Mouse (Mus musculus): Measurements from ENCODE around the gene F2r. TPM values are rescaled to one million over a fixed set of nuclear protein-coding genes. Genes with fewer than 3 reads are reported as not detected.
A peak's percentile ranks its signal among the peaks of the same experiment; 100 is the strongest.

F2r gene
- polyA plus RNA-seq, 1 experiment from 2014 or later, result 41.7 TPM

DNA sequence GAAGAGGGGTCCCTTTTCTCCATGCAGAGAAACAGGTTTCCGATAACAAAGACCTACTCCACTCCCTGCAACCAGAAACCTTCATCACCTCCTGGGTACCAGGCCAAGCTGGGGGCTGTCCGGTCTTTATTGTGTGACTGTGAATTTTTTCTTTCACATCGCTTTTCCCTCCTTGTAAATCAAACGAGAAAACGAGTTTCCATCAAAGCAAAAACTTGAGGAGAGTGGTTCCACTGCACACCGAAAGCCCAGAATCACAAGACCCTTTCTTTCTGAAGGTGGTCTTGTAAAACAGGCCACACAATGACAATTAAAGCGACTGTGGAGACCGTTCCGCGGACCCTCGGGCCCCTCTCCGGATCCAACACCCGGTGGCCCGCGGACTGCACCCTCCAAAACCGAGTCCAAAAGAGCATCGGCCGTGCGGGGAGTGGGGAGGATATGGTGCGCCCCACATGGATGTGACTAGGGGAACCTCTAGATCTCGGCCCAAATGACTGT, 566 bp downstream of the F2r start:
- ATAC-seq, result peak; percentile 60
- H3K27me3 ChIP-seq (replicated peaks; ENCODE audit: control insufficient read depth, insufficient read depth, low read length), result no peaks in the 10 kb centered on the region
- H3K4me2 ChIP-seq (ENCODE audit: low read depth, low read length), result peak overlapping the region; percentile 91
- H3K27ac ChIP-seq (ENCODE audit: low read length), result peak overlapping the region; percentile 20; the same call in 1 of the 2 replicates
- H3K4me1 ChIP-seq (ENCODE audit: control insufficient read depth, insufficient read depth, low read length), result peaks cover 16% of the 10 kb centered on the region
- H3K9me3 ChIP-seq (ENCODE audit: control insufficient read depth, low read length), result no peaks in the 10 kb centered on the region
- WGBS, result 1% methylated on average over 21 of the region's 21 CpGs
- H3K9ac ChIP-seq (ENCODE audit: low read depth, low read length), result peak overlapping the region; percentile 78
- no peaks in the 10 kb centered on the region for H3K36me3 ChIP-seq (ENCODE audit: control insufficient read depth, insufficient read depth, low read length)
- H3K4me3 ChIP-seq (ENCODE audit: low read length), result peak overlapping the region; percentile 76

DNA sequence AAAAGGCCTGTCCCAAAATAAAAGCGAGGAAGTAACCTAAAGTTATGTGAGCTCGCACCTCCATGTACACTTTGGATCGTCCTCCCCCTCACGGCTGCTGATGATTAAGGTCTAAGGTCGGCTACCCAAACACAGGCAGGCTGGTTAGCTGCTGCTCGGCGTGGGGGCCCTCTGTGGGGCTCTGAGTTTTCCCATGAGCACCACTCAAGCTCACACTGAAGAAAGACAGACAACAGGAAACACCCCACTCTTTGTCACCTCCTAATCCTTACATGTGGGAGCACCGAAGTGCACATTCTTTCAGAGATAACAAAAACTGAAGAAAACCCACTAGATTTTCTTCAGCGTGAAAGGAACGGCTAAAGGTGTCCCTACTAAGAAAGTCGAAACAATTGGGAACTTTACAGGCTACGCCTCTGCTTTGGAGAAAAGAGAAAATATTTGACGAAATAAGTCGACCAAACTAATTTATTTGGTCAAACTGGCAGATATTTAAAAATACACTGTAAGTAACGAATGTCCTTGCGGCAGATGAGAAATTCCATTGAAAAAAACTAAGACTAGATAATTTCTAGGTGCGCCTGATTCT, 1.1 kb downstream of the F2r start:
- Histone ChIP-seq H3K27me3 (replicated peaks; ENCODE audit: control insufficient read depth, insufficient read depth, low read length) (no peaks in the 10 kb centered on the region), H3K36me3 (ENCODE audit: control insufficient read depth, insufficient read depth, low read length) (no peaks in the 10 kb centered on the region), H3K9ac (ENCODE audit: low read depth, low read length) (peak overlapping the region; percentile 78), H3K4me2 (ENCODE audit: low read depth, low read length) (peak overlapping the region; percentile 91), H3K4me3 (ENCODE audit: low read length) (peak overlapping the region; percentile 76), H3K27ac (ENCODE audit: low read length) (0 out of 2 replicates have a peak overlapping the region, but pooled peaks have one; percentile 3), H3K4me1 (ENCODE audit: control insufficient read depth, insufficient read depth, low read length) (peaks cover 16% of the 10 kb centered on the region), H3K9me3 (ENCODE audit: control insufficient read depth, low read length) (no peaks in the 10 kb centered on the region)
- WGBS, result 14% methylated on average over 17 of the region's 17 CpGs
- peak; percentile 24; the same call in 1 of the 2 replicates for ATAC-seq

DNA sequence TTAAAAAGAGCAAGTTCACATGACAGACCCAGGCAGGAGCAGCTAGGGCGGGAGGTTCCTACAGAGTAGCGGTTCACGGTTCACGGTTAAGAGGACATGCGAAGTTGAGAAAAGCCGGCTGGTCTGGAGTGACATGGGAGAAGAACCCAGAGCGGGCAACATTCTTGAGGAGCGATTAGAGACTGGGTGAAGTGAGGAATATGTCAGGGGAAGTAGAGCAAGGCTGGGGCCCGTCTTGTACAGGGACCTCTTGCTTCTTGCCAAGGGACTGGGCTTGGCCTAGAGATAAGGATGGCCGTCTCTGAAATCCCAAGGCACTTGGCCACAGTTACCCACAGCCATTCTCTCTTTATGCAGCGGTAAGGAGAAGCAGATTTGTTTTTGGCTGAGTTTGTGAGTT, 1.8 kb downstream of the F2r start:
- 39% methylated on average over 11 of the region's 11 CpGs for WGBS
- Histone ChIP-seq H3K9ac (ENCODE audit: low read depth, low read length) (peak overlapping the region; percentile 78), H3K4me2 (ENCODE audit: low read depth, low read length) (peak overlapping the region; percentile 91), H3K4me1 (ENCODE audit: control insufficient read depth, insufficient read depth, low read length) (peaks cover 16% of the 10 kb centered on the region), H3K4me3 (ENCODE audit: low read length) (peak overlapping the region; percentile 76), H3K36me3 (ENCODE audit: control insufficient read depth, insufficient read depth, low read length) (no peaks in the 10 kb centered on the region), H3K9me3 (ENCODE audit: control insufficient read depth, low read length) (no peaks in the 10 kb centered on the region), H3K27ac (ENCODE audit: low read length) (0 out of 2 replicates have a peak overlapping the region, but pooled peaks have one; percentile 3), H3K27me3 (replicated peaks; ENCODE audit: control insufficient read depth, insufficient read depth, low read length) (no peaks in the 10 kb centered on the region)
- ATAC-seq, result no peak

DNA sequence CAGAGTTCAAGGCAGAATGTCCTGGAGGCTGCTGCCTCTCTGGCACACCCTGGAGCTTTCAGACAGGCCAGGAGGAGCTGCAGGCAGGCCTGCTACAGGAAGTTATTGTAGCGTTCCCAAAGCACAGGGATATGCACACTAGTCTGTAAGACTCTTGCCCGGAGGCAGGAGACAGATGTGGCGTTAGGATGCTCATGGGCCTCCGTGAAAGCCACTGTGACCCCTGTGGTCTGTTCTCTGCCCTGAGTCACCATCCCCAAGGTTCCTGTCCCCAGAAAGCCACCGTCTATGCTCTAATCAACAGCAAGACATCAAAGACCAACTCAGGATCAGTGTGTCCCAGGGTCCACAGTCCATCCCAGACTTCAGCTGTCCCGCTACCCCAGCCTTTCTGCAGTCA, 3.5 kb downstream of the F2r start:
- no peak overlapping the region for H3K4me2 ChIP-seq (ENCODE audit: low read depth, low read length)

DNA sequence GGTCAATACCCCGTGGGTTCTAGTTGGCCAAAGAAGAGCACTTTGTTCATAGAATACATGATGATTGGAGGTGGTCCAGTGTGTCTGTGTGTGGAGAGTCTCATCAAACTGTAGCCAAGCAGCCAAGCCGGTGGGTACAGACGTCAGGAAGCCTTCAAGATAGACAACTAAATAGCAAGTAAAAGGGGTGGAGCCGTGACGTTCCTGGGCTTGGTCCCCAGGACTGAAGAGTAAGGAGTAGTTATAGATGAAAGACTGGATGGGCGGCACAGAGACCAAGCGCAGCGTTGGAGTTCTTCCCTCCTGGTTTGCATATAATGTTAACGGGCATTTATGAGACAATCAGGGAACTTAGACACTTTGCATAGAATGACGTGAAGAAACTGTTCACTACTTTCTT, 6.0 kb downstream of the F2r start:
- Histone ChIP-seq H3K9ac (ENCODE audit: low read depth, low read length) (no peak overlapping the region), H3K27me3 (replicated peaks; ENCODE audit: control insufficient read depth, insufficient read depth, low read length) (no peaks in the 10 kb centered on the region), H3K9me3 (ENCODE audit: control insufficient read depth, low read length) (peaks cover 8% of the 10 kb centered on the region), H3K36me3 (ENCODE audit: control insufficient read depth, insufficient read depth, low read length) (no peaks in the 10 kb centered on the region), H3K27ac (ENCODE audit: low read length) (no peak overlapping the region), H3K4me3 (ENCODE audit: low read length) (no peak overlapping the region), H3K4me2 (ENCODE audit: low read depth, low read length) (no peak overlapping the region), H3K4me1 (ENCODE audit: control insufficient read depth, insufficient read depth, low read length) (peaks cover 16% of the 10 kb centered on the region)
- 88% methylated on average over 10 of the region's 10 CpGs for WGBS
- ATAC-seq, result no peak

More for the DNA sequence above, 3.5 kb downstream of the F2r start:
- 57% methylated on average over 6 of the region's 6 CpGs for WGBS
- no peaks in the 10 kb centered on the region for H3K27me3 ChIP-seq (replicated peaks; ENCODE audit: control insufficient read depth, insufficient read depth, low read length)
- no peak overlapping the region for H3K27ac ChIP-seq (ENCODE audit: low read length)
- H3K4me1 ChIP-seq (ENCODE audit: control insufficient read depth, insufficient read depth, low read length), result peaks cover 16% of the 10 kb centered on the region
- H3K4me3 ChIP-seq (ENCODE audit: low read length), result no peak overlapping the region
- H3K9ac ChIP-seq (ENCODE audit: low read depth, low read length), result no peak overlapping the region
- no peak for ATAC-seq
- H3K9me3 ChIP-seq (ENCODE audit: control insufficient read depth, low read length), result no peaks in the 10 kb centered on the region
- H3K36me3 ChIP-seq (ENCODE audit: control insufficient read depth, insufficient read depth, low read length), result no peaks in the 10 kb centered on the region

DNA sequence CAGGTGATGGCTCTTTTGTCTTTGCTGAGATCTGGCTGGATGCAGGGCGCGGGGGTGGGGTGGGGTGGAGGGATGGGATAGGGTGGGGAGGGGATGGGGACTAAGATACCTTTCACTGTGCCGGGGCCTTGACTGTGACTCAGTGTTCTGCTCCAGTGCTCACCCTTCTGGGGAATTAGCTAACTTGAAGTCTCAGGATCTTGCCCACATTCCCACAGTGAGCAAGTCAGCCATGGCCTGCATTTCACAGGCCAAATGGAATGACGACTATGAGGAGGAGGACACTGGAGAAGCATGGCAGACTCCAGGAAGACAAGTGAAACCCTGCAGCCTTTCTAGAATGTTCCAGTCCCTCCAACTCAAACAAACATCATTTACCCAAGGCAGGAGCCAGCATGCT, 6.5 kb downstream of the F2r start:
- 91% methylated on average over 4 of the region's 4 CpGs for WGBS
- Histone ChIP-seq H3K27ac (ENCODE audit: low read length) (no peak overlapping the region), H3K9ac (ENCODE audit: low read depth, low read length) (no peak overlapping the region), H3K4me3 (ENCODE audit: low read length) (no peak overlapping the region), H3K4me2 (ENCODE audit: low read depth, low read length) (no peak overlapping the region), H3K36me3 (ENCODE audit: control insufficient read depth, insufficient read depth, low read length) (no peaks in the 10 kb centered on the region), H3K4me1 (ENCODE audit: control insufficient read depth, insufficient read depth, low read length) (peaks cover 13% of the 10 kb centered on the region), H3K9me3 (ENCODE audit: control insufficient read depth, low read length) (peaks cover 8% of the 10 kb centered on the region), H3K27me3 (replicated peaks; ENCODE audit: control insufficient read depth, insufficient read depth, low read length) (no peaks in the 10 kb centered on the region)
- no peak for ATAC-seq

DNA sequence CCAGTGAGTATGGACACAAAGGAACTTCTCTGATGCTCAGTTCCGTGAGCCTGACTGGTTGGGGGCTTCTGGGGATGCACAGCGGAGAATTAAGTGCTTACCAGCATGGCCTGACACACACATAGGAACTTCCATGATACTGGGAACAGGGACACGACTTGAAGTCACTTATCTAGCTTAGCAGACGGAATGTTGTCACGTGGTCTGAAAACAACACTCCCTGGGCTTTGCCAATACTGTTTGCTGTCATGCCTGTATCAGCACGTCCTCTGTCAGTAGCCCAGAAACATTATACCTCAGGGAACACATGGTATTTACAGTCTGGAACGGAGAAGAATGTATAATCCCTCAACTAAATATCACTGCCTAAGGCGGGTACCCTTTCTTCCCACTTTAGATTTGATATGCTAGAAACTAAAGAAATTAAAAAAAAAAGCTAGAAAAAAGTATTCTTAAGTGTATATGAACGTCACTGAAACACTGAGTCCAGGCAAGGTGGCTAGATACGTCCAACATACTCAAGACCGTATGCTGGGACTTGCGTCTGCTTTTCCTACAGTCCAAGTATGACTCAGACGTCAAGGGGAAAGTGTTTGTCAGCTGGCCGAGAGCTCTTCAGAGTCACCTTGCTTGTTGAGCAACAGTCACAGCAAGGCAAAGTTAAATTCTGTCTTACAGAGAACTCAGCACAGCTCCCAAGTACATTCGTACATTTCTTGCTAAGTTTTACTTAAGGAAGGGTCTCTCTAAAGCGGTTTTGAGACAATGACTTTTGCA, 7.3 kb downstream of the F2r start:
- Histone ChIP-seq H3K9me3 (ENCODE audit: control insufficient read depth, low read length) (peaks cover 8% of the 10 kb centered on the region), H3K27me3 (replicated peaks; ENCODE audit: control insufficient read depth, insufficient read depth, low read length) (no peaks in the 10 kb centered on the region), H3K4me1 (ENCODE audit: control insufficient read depth, insufficient read depth, low read length) (peaks cover 7% of the 10 kb centered on the region), H3K4me2 (ENCODE audit: low read depth, low read length) (no peak overlapping the region), H3K36me3 (ENCODE audit: control insufficient read depth, insufficient read depth, low read length) (no peaks in the 10 kb centered on the region), H3K4me3 (ENCODE audit: low read length) (no peak overlapping the region), H3K9ac (ENCODE audit: low read depth, low read length) (no peak overlapping the region), H3K27ac (ENCODE audit: low read length) (no peak overlapping the region)
- ATAC-seq, result no peak
- WGBS, result 84% methylated on average over 16 of the region's 16 CpGs

DNA sequence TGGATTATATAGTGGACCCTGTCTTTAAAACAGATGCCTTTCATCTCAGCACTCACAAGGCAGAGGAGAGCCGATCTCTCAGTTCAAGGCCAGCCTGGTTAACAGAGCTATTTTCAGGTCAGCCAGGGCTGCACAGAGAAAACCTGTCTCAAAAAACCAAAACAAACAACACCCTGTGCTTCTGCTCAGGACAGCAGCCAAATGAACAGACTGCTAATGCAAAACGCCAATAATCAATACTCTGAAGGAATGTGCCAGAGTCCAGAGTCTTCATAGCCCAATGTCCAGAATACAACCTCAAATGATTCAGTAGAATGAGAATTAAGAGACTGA, 9.2 kb downstream of the F2r start:
- Histone ChIP-seq H3K36me3 (ENCODE audit: control insufficient read depth, insufficient read depth, low read length) (peaks cover 6% of the 10 kb centered on the region), H3K4me1 (ENCODE audit: control insufficient read depth, insufficient read depth, low read length) (no peaks in the 10 kb centered on the region), H3K4me3 (ENCODE audit: low read length) (no peak overlapping the region), H3K9ac (ENCODE audit: low read depth, low read length) (no peak overlapping the region), H3K27ac (ENCODE audit: low read length) (no peak overlapping the region), H3K27me3 (replicated peaks; ENCODE audit: control insufficient read depth, insufficient read depth, low read length) (no peaks in the 10 kb centered on the region), H3K4me2 (ENCODE audit: low read depth, low read length) (no peak overlapping the region), H3K9me3 (ENCODE audit: control insufficient read depth, low read length) (peaks cover 8% of the 10 kb centered on the region)
- ATAC-seq, result no peak
- WGBS, result 71% methylated on average over 2 of the region's 2 CpGs

DNA sequence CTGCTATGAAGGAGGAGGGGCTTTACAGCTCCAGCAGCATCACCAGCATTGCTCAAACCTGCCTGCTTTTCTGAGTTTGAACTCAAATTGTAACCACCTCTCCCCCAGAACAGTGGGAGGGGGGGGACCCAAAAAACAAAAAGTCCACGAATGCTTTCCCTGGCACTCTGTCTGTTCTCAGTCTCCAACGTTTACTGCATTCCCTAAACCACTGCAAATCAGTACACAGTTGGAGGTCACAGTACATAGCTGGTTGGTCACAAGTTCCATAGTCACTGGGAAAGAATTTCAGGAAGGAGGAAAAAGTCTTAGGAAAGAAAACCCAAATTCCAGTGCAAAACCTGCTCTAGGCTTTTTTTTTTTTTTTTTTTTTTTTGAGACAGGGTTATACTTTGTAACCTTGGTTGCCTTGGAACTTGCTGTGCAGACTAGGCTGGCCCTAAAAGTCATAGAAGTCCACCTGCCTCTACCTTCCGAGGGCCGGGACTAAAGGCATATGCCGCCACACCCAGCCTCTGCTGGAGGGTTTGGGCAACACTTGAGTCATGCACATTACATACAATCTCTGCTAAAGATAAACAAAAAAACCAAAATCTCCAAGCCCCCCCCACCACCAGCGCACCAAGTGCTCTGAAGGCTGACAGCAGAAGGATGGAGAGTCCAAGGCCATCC, 9.7 kb downstream of the F2r start:
- Histone ChIP-seq H3K4me1 (ENCODE audit: control insufficient read depth, insufficient read depth, low read length) (no peaks in the 10 kb centered on the region), H3K36me3 (ENCODE audit: control insufficient read depth, insufficient read depth, low read length) (peaks cover 10% of the 10 kb centered on the region), H3K27ac (ENCODE audit: low read length) (no peak overlapping the region), H3K4me3 (ENCODE audit: low read length) (no peak overlapping the region), H3K27me3 (replicated peaks; ENCODE audit: control insufficient read depth, insufficient read depth, low read length) (no peaks in the 10 kb centered on the region), H3K9ac (ENCODE audit: low read depth, low read length) (no peak overlapping the region), H3K4me2 (ENCODE audit: low read depth, low read length) (no peak overlapping the region), H3K9me3 (ENCODE audit: control insufficient read depth, low read length) (peaks cover 8% of the 10 kb centered on the region)
- ATAC-seq, result no peak
- WGBS, result 83% methylated on average over 6 of the region's 6 CpGs
